Mouse (Mus musculus) left cerebral cortex, adult 2 months (tissue): Measurements from ENCODE around the gene Leng8. TPM values are rescaled to one million over a fixed set of nuclear protein-coding genes. Genes with fewer than 3 reads are reported as not detected.

Experiments
- DNase-seq, 2 experiments: peaks; one replicate each; pipeline ENCODE4 v3.0.0; 2021 to 2022; ENCODE audit warnings: low spot score in 2 of 2, mixed read lengths in 1 of 2; ENCODE audit errors: extremely low spot score in 1 of 2
- H3K27ac ChIP-seq: fragments of 200-600 bp; 2 replicates; pipeline ENCODE4 v1.8.1; 2022
- H3K4me3 ChIP-seq: fragments of 200-600 bp; 2 replicates; pipeline ENCODE4 v1.8.1; 2022
- CTCF ChIP-seq: fragments of 200-600 bp; IDR thresholded peaks from 2 replicates; pipeline ENCODE4 v1.8.1; 2022; ENCODE audit warnings: antibody characterized with exemption, mild to moderate bottlenecking, moderate library complexity
- intact Hi-C: fragments of 180-260 bp; cut with DNase I; formaldehyde crosslinking; loops from one replicate; pipeline ENCODE4 v1.15.1; 2025
- total RNA-seq, 2 experiments: library from RNA; stranded (reverse); gene quantifications; 2 replicates each; pipeline ENCODE4 v1.2.3; 2021

Leng8 gene
- total RNA-seq, 2 experiments from 2014 or later = 178 to 184 TPM

DNA sequence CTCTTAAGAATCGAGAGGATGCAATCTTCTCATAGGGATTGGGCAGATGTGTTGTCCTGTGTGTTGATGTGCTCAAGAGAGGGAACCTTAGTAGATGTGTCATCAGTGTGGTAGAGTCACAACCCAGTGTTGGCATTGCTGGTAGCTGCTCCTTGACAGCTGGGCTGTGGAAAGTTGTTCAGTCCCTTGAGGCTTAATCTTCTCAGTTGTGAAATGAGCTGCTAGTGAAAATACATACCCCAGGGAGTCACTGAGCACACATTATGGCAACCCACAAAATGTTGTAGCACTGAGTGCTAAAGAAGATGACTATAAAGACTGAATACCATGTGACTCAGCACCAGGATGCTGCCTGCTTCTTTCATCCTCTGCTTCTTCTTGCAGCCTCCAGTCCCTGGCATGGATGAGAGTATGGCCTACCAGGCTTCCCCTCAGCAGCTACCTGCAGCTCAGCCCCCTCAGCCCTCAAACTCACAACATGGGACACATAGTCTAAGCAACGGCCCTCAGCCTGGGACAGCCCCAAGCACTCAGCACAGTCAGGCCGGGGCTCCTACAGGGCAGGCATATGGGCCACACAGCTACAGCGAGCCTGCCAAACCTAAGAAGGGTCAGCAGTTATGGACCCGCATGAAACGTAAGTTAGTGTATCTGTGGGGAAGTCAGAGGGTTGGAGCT, 4.9 kb downstream of the Leng8 start:
- no peak for TF ChIP-seq CTCF
- peak in 1 of 2 experiments; percentile 8 for DNase-seq
- intact Hi-C loops = loop anchor here (10.0 kb wide), 1 partner anchor 117 kb away; no protein-coding TSS in a partner anchor
- Histone ChIP-seq H3K4me3 (no peak overlapping the region), H3K27ac (no peak overlapping the region)

DNA sequence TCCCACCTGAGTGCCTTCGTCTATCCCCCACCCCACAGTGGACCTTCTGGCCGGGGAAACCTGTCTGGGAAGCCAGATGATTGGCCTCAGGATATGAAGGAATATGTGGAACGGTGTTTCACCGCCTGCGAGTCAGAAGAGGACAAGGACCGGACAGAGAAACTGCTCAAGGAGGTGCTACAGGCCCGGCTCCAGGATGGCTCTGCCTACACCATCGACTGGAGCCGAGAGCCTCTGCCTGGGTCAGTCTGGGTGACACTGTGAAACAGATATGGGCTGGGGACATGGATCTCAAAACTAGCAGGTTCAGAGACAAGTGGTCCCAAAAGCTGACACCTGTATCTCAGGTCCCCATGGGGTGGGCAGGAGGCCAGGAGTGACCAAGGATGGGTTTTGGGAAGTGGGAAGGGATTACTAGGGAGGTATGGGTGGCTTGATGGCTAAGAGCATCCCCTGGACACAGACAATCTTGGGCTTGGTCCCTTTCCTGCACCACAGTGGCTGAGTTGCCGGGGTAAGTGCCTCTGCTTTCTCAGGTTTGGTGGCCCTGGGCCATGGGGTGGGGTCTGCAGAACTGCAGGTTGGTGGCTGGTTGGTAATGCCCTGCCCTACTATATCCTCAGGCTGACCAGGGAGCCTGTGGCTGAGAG, 6.1 kb downstream of the Leng8 start:
- peak in 1 of 2 experiments; percentile 10 for DNase-seq
- intact Hi-C loops = loop anchor here (10.0 kb wide), 1 partner anchor 118 kb away; no protein-coding TSS in a partner anchor
- no peak for TF ChIP-seq CTCF
- Histone ChIP-seq H3K4me3 (no peak overlapping the region), H3K27ac (no peak overlapping the region)

DNA sequence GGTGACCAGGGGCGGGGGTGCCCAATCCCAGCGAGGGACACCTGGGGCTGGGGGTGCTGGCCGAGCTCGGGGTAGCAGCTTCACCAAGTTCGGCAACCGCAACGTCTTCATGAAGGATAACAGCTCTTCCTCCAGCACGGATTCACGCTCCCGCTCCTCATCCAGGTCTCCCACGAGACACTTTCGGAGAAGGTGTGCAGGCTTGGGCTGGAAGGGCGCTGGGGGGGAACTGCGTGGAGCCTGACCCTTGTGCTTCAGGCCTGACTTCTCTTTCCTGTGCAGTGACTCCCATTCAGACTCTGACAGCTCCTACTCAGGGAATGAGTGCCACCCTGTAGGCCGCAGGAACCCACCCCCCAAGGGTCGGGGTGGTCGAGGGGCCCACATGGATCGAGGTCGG, 6.7 kb downstream of the Leng8 start:
- Histone ChIP-seq H3K4me3 (no peak overlapping the region), H3K27ac (no peak overlapping the region)
- DNase-seq = peak in 1 of 2 experiments; percentile 11
- TF ChIP-seq CTCF = no peak
- intact Hi-C loops = loop anchor here (10.0 kb wide), 1 partner anchor 119 kb away; no protein-coding TSS in a partner anchor

DNA sequence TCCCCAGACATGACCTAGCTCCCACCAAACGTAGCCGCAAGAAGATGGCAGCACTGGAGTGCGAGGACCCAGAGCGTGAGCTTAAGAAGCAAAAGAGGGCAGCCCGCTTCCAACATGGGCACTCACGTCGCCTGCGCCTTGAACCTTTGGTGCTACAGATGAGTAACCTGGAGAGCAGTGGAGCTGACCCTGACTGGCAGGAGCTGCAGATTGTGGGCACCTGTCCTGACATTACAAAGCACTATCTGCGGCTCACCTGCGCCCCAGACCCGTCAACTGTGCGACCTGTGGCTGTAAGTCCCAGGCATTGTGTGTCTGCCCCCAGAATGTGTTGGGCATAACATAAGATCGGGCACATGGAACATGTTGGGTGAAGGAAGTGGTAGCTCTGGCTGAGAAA, 7.2 kb downstream of the Leng8 start:
- H3K4me3 ChIP-seq = no peak overlapping the region
- peak in 1 of 2 experiments; percentile 8 for DNase-seq
- intact Hi-C loops = loop anchor here (10.0 kb wide), 1 partner anchor 119 kb away; no protein-coding TSS in a partner anchor
- TF ChIP-seq CTCF = no peak
- no peak overlapping the region for H3K27ac ChIP-seq

DNA sequence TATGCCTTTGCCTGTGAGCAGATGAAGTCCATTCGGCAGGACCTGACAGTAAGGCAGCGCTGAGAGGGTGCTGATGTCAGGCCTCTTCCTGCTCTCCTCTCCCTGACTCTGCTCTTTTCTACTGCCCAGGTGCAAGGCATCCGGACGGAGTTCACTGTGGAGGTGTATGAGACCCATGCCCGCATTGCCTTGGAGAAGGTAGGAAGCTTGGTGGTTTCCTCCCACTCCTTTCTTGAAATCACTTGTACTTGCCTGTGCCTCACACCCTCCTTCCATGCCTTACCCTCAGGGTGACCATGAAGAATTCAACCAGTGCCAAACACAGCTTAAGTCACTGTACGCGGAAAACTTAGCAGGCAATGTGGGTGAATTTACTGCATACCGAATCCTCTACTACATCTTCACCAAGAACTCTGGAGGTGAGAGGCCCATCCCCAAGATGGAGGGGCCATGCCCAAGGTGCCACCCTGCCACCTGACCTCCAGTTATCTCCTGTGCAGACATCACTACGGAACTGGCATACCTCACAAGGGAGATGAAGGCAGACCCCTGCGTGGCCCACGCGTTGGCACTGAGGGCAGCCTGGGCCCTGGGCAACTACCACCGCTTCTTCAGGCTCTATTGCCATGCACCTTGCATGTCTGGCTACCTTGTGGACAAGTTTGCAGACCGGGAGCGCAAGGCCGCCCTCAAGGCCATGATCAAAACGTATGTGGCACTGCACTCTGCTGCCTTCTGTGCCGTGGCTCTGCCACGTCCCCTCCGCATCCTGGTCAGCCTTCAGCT, 8.1 kb downstream of the Leng8 start:
- no peak overlapping the region for H3K27ac ChIP-seq
- no peak overlapping the region for H3K4me3 ChIP-seq
- DNase-seq = peak; percentile 10 to 13
- no peak for TF ChIP-seq CTCF
- intact Hi-C loops = loop anchor here (5.0 to 10.0 kb wide), 4 partner anchors 43 to 453 kb away; partner anchors contain the start of genes Mboat7 and Tsen34

GRCm38 (mm10) chr7:4145552-4146190, 8.8 kb downstream of the Leng8 start:
- intact Hi-C loops = loop anchor here (5.0 to 10.0 kb wide), 4 partner anchors 43 to 453 kb away; partner anchors contain the start of genes Mboat7 and Tsen34
- no peak overlapping the region for H3K4me3 ChIP-seq
- peak; percentile 58 to 65 for DNase-seq
- H3K27ac ChIP-seq = no peak overlapping the region
- TF ChIP-seq CTCF = peak; percentile 83

DNA sequence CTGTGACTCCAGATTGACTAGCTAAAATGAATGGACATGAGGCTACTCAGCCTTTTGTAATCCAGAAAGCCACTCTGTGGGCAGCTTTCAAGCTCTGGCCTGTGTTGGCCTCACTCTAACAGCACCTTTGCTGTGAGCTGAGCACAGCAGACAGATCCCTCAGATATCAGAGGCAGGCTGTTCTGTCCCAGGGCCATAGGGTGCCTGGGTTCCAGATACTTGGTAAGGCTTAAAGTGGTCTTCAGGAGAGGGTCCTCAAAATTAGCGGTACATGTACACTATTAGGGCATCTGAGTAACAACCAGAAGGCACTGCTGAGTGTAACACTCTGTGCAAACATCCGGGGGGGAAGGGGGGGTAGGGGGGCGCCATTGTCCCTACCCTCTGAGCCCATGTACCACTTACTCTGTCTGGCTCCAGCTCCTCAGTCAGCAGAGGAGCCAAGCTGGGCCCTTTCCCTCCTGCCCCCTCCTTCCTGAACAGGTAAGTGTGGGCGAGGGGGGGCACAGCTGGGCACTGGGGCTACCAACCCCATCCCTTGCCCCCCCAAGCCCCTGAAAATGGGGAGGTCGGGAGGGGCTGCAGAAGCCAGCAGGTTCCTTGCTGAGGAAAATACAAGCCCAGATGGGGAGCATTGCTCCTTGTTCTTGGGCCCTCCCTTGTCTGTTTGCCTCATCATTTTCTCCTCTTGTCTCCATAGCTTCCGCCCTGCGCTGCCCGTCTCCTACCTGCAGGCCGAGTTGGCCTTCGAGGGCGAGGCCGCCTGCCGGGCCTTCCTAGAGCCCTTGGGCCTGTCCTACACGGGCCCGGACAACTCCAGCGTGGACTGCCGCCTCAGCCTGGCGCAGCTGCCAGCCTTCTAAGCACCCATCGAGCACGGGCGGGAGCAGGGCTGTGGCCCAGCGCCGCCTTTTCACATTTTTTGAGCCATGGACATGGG, 9.7 kb downstream of the Leng8 start:
- intact Hi-C loops = loop anchor here (5.0 to 10.0 kb wide), 4 partner anchors 44 to 454 kb away; partner anchors contain the start of genes Mboat7 and Tsen34
- peak; percentile 18 to 27 for DNase-seq
- Histone ChIP-seq H3K27ac (no peak overlapping the region), H3K4me3 (no peak overlapping the region)
- TF ChIP-seq CTCF = no peak

- intact Hi-C loops = loop anchor here (5.0 to 10.0 kb wide), 4 partner anchors 45 to 455 kb away; partner anchors contain the start of genes Mboat7 and Tsen34
- peak; percentile 18 to 22 for DNase-seq
- Histone ChIP-seq H3K27ac (no peak overlapping the region), H3K4me3 (no peak overlapping the region)
- no peak for TF ChIP-seq CTCF
These were observed 10.5 kb downstream of the Leng8 start for GRCm38 (mm10) chr7:4147371-4147770.

- TF ChIP-seq CTCF = no peak
- H3K4me3 ChIP-seq = peak overlapping the region; percentile 74
- intact Hi-C loops = loop anchor here (5.0 to 10.0 kb wide), 4 partner anchors 46 to 456 kb away; partner anchors contain the start of genes Mboat7 and Tsen34
- H3K27ac ChIP-seq = peak overlapping the region; percentile 100
- no peak for DNase-seq
These were observed 11.0 kb downstream of the Leng8 start for GRCm38 (mm10) chr7:4147836-4148235.
